Mouse (Mus musculus): ENCODE measurements around the gene Ctla4. TPM values are rescaled to one million over a fixed set of nuclear protein-coding genes. Genes with fewer than 3 reads are reported as not detected.

The Ctla4 gene
- total RNA-seq, 2 experiments from 2014 or later, result not detected

- peak; percentile 38 to 63 for DNase-seq
Measured at GRCm38 (mm10) chr1:60961080-60961479, 74.3 kb downstream of the Ctla4 start.

- no peak for DNase-seq
Measured at GRCm38 (mm10) chr1:60962095-60962494, 75.3 kb downstream of the Ctla4 start.

Other genes starting within 250 kb of the Ctla4 start
- 1 to 10 TPM in 1 of 2 experiments, under 1 TPM in 1; 0.69 to 1.5 TPM for gene Cd28, start 170.2 kb upstream of the Ctla4 start, total RNA-seq (2021)
- not detected for gene Icos, start 90.9 kb downstream of the Ctla4 start, total RNA-seq (2021)